Mouse (Mus musculus): Measurements from ENCODE around the gene Lyplal1.

- TF ChIP-seq POLR2A (IDR thresholded peaks at IDR 0.05; ENCODE audit: control insufficient read depth, low read depth, low read length) (no peak), CTCF (IDR thresholded peaks at IDR 0.05; ENCODE audit: control insufficient read depth, insufficient read depth, insufficient replicate concordance, low read depth, low read length) (no peak)
These were observed 967 bp downstream of the Lyplal1 start for GRCm38 (mm10) chr1:186116086-186116600.
